Mouse (Mus musculus): ENCODE results near the gene Gm21860. TPM values are rescaled to one million over a fixed set of nuclear protein-coding genes. Genes with fewer than 3 reads are reported as not detected.
"Not testable (repeated sequence)": the region's sequence is repeated elsewhere in the genome, so short reads cannot be mapped to it uniquely, and the experiment has no call there.

The Gm21860 gene
- polyA plus RNA-seq, 2 experiments, result not detected

DNA sequence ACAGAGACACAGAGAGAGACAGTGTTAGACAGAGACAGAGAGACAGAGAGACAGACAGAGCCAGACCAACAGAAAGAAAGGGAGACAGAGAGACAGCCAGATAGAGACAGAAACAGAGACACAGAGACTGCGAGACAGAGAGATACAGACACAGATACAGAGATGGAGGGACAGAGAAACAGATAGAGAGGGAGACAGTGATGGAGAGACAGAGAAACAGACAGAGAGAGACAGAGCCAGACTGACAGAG is 16.3 kb downstream of the Gm21860 start:
- Histone ChIP-seq H3K36me3 (replicated peaks; ENCODE audit: control insufficient read depth, insufficient read depth, low read depth) (peaks cover 46% of the 10 kb centered on the region), H3K4me1 (replicated peaks; ENCODE audit: control insufficient read depth in 2 of 2, insufficient read depth in 2 of 2, low read length in 1 of 2) (no peaks in the 10 kb centered on the region), H3K4me3 (ENCODE audit: insufficient read depth in 1 of 2, low read depth in 2 of 2, low read length in 2 of 2) (no peak overlapping the region), H3K4me2 (ENCODE audit: low read depth) (no peak overlapping the region), H3K9me3 (ENCODE audit: control insufficient read depth, low read length) (peaks cover 45% of the 10 kb centered on the region), H3K27me3 (ENCODE audit: control insufficient read depth, insufficient read depth, low read length) (no peaks in the 10 kb centered on the region), H3K27ac (no peak overlapping the region), H3K9ac (replicated peaks) (no peak overlapping the region)
- DNase-seq (ENCODE audit: low read depth in 3 of 3, low spot score in 3 of 3), result no peak
- no peak for TF ChIP-seq EP300 (IDR thresholded peaks at IDR 0.05; ENCODE audit: low read depth)
- no peak for TF ChIP-seq CTCF (IDR thresholded peaks at IDR 0.05; ENCODE audit: low read depth)
- 77% methylated on average over 1 of the region's 1 CpGs for WGBS (ENCODE audit: insufficient replicate concordance)
- no peak for ATAC-seq (ENCODE audit: insufficient read depth)

DNA sequence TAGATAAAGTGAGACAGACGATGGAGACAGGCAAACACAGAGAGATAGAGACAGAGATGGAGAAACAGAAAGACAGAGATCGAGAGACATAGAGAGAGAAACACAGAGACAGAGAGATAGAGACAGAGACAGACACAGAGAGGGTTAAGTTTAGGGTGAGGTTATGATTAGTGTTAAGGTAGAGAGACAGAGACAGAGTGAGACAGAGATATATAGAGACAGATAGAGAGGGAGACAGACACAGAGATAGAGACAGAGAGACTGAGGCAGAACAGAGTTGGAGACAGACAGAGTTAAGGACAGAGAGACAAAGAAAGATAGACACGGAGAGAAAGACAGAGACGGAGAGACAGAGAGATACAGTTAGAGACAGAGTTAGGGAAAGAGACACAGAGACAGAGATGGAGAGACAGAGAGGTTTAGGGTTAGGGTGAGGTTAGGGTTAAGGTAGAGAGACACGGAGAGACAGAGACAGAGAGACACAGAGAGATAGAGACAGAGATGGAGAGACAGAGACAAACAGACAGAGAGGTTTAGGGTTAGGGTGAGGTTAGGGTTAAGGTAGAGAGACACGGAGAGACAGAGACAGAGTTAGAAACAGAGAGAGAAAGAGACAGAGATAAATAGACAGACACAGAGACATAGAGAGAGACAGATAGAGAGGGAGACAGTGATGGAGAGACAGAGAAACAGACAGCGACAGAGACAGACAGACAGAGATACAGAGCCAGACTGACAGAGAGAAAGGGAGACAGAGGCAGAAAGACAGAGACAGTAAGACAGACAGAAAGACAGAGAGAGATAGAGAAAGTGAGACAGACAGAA is 16.8 kb downstream of the Gm21860 start:
- H3K27me3 ChIP-seq (ENCODE audit: control insufficient read depth, insufficient read depth, low read length), result no peaks in the 10 kb centered on the region
- WGBS (ENCODE audit: insufficient replicate concordance), result 79% methylated on average over 7 of the region's 7 CpGs

DNA sequence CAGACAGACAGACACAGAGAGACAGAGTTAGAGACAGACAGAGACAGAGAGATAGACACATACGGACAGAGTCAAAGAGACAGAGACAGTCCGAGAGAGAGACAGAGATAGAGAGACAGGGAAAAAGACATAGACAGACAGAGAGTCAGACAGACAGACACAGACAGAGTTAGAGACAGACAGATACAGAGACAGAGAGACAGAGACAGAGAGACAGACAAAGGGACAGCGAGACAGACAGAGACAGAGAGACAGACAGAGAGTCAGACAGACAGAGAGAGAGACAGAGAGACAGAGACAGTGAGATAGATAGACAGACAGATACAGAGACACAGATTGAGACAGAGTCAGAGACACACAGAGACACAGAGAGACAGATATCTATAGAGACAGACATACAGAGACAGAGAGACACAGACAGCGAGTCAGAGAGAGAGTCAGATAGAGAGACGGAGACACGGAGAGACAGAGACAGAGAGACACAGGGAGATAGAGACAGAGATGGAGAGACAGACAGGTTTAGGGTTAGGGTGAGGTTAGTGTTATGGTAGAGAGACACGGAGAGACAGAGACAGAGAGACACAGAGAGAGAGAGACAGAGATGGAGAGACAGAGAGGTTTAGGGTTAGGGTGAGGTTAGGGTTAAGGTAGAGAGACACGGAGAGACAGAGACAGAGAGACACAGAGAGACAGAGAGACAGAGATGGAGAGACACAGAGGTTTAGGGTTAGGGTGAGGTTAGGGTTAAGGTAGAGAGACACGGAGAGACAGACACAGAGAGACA is 18.2 kb downstream of the Gm21860 start:
- DNase-seq (ENCODE audit: low read depth in 3 of 3, low spot score in 3 of 3), result not testable (repeated sequence)

More for the DNA sequence above, 16.8 kb downstream of the Gm21860 start:
- no peak overlapping the region for H3K9ac ChIP-seq (replicated peaks)
- H3K4me3 ChIP-seq (ENCODE audit: insufficient read depth in 1 of 2, low read depth in 2 of 2, low read length in 2 of 2), result no peak overlapping the region
- TF ChIP-seq EP300 (IDR thresholded peaks at IDR 0.05; ENCODE audit: low read depth) (no peak), CTCF (IDR thresholded peaks at IDR 0.05; ENCODE audit: low read depth) (no peak)
- peaks cover 45% of the 10 kb centered on the region for H3K9me3 ChIP-seq (ENCODE audit: control insufficient read depth, low read length)
- peaks cover 46% of the 10 kb centered on the region for H3K36me3 ChIP-seq (replicated peaks; ENCODE audit: control insufficient read depth, insufficient read depth, low read depth)
- H3K27ac ChIP-seq, result no peak overlapping the region
- H3K4me2 ChIP-seq (ENCODE audit: low read depth), result no peak overlapping the region
- ATAC-seq (ENCODE audit: insufficient read depth) (no peak), DNase-seq (ENCODE audit: low read depth in 3 of 3, low spot score in 3 of 3) (no peak)
- no peaks in the 10 kb centered on the region for H3K4me1 ChIP-seq (replicated peaks; ENCODE audit: control insufficient read depth in 2 of 2, insufficient read depth in 2 of 2, low read length in 1 of 2)

DNA sequence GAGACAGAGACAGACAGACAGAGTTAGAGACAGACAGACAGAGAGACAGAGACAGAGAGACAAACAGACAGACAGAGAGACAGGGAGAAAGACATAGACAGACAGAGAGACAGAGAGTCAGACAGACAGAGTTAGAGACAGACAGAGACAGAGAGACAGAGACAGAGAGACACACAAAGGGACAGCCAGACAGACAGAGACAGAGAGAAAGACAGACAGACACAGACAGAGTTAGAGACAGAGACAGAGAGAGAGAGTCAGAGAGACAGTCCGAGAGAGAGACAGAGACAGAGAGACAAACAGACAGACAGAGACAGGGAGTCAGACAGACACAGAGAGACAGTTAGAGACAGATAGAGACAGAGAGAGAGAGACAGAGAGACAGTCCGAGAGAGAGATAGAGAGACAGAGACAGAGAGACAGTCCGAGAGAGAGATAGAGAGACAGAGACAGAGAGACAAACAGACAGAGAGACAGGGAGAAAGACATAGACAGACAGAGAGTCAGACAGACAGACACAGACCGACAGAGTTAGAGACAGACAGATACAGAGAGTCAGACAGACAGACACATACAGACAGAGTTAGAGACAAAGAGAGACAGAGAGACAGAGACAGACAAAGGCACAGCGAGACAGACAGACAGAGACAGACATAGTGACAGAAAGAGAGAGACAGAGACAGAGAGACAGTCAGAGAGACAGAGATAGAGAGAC is 19.3 kb downstream of the Gm21860 start:
- H3K9me3 ChIP-seq (ENCODE audit: control insufficient read depth, low read length), result peaks cover 31% of the 10 kb centered on the region
- H3K4me1 ChIP-seq (replicated peaks; ENCODE audit: control insufficient read depth in 2 of 2, insufficient read depth in 2 of 2, low read length in 1 of 2); H3K4me3 ChIP-seq (ENCODE audit: insufficient read depth in 1 of 2, low read depth in 2 of 2, low read length in 2 of 2); H3K4me2 ChIP-seq (ENCODE audit: low read depth); ATAC-seq (ENCODE audit: insufficient read depth); DNase-seq (ENCODE audit: low read depth in 3 of 3, low spot score in 3 of 3); H3K9ac ChIP-seq (replicated peaks); H3K27ac ChIP-seq; H3K27me3 ChIP-seq (ENCODE audit: control insufficient read depth, insufficient read depth, low read length): not testable (repeated sequence)
- peaks cover 34% of the 10 kb centered on the region for H3K36me3 ChIP-seq (replicated peaks; ENCODE audit: control insufficient read depth, insufficient read depth, low read depth)
- 76% methylated on average over 1 of the region's 5 CpGs for WGBS (ENCODE audit: insufficient replicate concordance)

More for the DNA sequence above, 18.2 kb downstream of the Gm21860 start:
- not testable (repeated sequence) for H3K4me2 ChIP-seq (ENCODE audit: low read depth); H3K4me3 ChIP-seq (ENCODE audit: insufficient read depth in 1 of 2, low read depth in 2 of 2, low read length in 2 of 2); H3K9ac ChIP-seq (replicated peaks); H3K27me3 ChIP-seq (ENCODE audit: control insufficient read depth, insufficient read depth, low read length); ATAC-seq (ENCODE audit: insufficient read depth); H3K4me1 ChIP-seq (replicated peaks; ENCODE audit: control insufficient read depth in 2 of 2, insufficient read depth in 2 of 2, low read length in 1 of 2); H3K27ac ChIP-seq
- Histone ChIP-seq H3K9me3 (ENCODE audit: control insufficient read depth, low read length) (peaks cover 38% of the 10 kb centered on the region), H3K36me3 (replicated peaks; ENCODE audit: control insufficient read depth, insufficient read depth, low read depth) (peaks cover 41% of the 10 kb centered on the region)
- 78% methylated on average over 4 of the region's 9 CpGs for WGBS (ENCODE audit: insufficient replicate concordance)

- not testable (repeated sequence) for H3K4me1 ChIP-seq (replicated peaks; ENCODE audit: control insufficient read depth in 2 of 2, insufficient read depth in 2 of 2, low read length in 1 of 2); ATAC-seq (ENCODE audit: insufficient read depth); H3K9ac ChIP-seq (replicated peaks); H3K4me3 ChIP-seq (ENCODE audit: insufficient read depth in 1 of 2, low read depth in 2 of 2, low read length in 2 of 2); H3K27me3 ChIP-seq (ENCODE audit: control insufficient read depth, insufficient read depth, low read length); H3K27ac ChIP-seq; H3K4me2 ChIP-seq (ENCODE audit: low read depth)
- Histone ChIP-seq H3K36me3 (replicated peaks; ENCODE audit: control insufficient read depth, insufficient read depth, low read depth) (peaks cover 23% of the 10 kb centered on the region), H3K9me3 (ENCODE audit: control insufficient read depth, low read length) (peaks cover 20% of the 10 kb centered on the region)
- DNase-seq (ENCODE audit: low read depth in 3 of 3, low spot score in 3 of 3), result peak in 1 of 3 experiments; percentile 73
- 55% methylated on average over 6 of the region's 8 CpGs for WGBS (ENCODE audit: insufficient replicate concordance)
These were observed 20.3 kb downstream of the Gm21860 start for GRCm38 (mm10) chrY:90734334-90734696.

DNA sequence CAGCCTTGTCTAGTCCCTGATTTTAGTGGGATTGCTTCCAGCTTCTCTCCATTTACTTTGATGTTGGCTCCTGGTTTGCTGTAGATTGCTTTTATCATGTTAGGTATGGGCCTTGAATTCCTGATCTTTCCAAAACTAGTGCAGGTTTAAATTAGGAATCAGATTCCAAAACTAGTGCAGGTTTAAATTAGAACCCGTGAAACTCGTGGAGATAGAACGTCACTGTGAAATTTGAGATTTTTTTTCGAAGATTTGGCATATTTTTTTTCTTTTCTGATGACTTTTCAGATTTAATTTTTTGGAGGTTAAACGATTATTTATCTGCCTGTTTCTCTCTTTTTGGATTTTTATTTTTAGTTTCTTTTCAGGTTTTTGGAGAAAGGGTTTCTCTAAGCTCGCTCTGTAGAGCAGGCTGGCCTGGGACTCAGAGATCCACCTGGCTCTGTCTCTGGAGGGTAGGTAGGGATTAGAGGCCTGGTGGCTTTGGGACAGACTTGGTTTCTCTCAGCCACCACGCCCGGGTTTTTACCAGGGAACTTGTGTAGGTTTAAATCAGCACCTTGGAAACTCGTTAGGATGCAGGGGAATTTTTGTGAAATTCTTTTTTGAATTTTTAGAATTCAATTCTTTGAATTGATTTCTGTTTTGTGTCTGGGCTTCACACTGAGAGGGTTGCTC is 20.8 kb downstream of the Gm21860 start:
- H3K27me3 ChIP-seq (ENCODE audit: control insufficient read depth, insufficient read depth, low read length); H3K27ac ChIP-seq; DNase-seq (ENCODE audit: low read depth in 3 of 3, low spot score in 3 of 3); H3K4me2 ChIP-seq (ENCODE audit: low read depth); ATAC-seq (ENCODE audit: insufficient read depth); H3K4me1 ChIP-seq (replicated peaks; ENCODE audit: control insufficient read depth in 2 of 2, insufficient read depth in 2 of 2, low read length in 1 of 2); H3K9ac ChIP-seq (replicated peaks); H3K4me3 ChIP-seq (ENCODE audit: insufficient read depth in 1 of 2, low read depth in 2 of 2, low read length in 2 of 2): not testable (repeated sequence)
- peaks cover 18% of the 10 kb centered on the region for H3K36me3 ChIP-seq (replicated peaks; ENCODE audit: control insufficient read depth, insufficient read depth, low read depth)
- 84% methylated on average over 6 of the region's 9 CpGs for WGBS (ENCODE audit: insufficient replicate concordance)
- H3K9me3 ChIP-seq (ENCODE audit: control insufficient read depth, low read length), result peaks cover 15% of the 10 kb centered on the region

DNA sequence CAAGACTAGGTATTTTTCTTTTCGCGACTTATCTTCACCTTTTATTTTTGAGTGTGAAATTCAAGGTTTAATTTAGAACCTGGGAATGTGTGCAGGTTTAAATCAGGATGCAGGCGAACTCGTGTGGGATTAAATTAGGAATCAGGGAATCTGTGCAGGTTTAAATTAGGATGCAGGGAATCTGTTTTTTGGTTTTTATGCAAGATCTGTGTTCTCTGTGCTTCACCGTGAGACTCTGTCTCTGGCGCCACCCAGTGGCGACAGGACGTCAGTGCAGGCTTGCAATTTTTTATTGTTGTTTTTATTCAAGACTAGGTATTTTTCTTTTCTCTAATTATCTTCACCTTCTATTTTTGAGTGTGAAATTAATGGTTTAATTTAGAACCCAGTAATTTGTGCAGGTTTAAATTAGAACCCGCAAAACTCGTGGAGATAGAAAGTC is 22.5 kb downstream of the Gm21860 start:
- 45% methylated on average over 10 of the region's 10 CpGs for WGBS (ENCODE audit: insufficient replicate concordance)
- DNase-seq (ENCODE audit: low read depth in 3 of 3, low spot score in 3 of 3), result peak in 1 of 3 experiments; percentile 75
- not testable (repeated sequence) for H3K9ac ChIP-seq (replicated peaks); H3K27ac ChIP-seq; H3K4me3 ChIP-seq (ENCODE audit: insufficient read depth in 1 of 2, low read depth in 2 of 2, low read length in 2 of 2); H3K36me3 ChIP-seq (replicated peaks; ENCODE audit: control insufficient read depth, insufficient read depth, low read depth); H3K9me3 ChIP-seq (ENCODE audit: control insufficient read depth, low read length); H3K4me2 ChIP-seq (ENCODE audit: low read depth); H3K27me3 ChIP-seq (ENCODE audit: control insufficient read depth, insufficient read depth, low read length); H3K4me1 ChIP-seq (replicated peaks; ENCODE audit: control insufficient read depth in 2 of 2, insufficient read depth in 2 of 2, low read length in 1 of 2)
- peak; percentile 30; the same call in 1 of the 2 replicates for ATAC-seq (ENCODE audit: insufficient read depth)

All from liver, embryonic 14.5 days (tissue).